Mouse (Mus musculus): ENCODE measurements at regions not wholly inside any gene's neighbourhood (a gene's known extent, or its start where the extent isn't known, plus 50 kb on each side); places are given as distances from the start of the nearest gene placed in this dataset.

DNA sequence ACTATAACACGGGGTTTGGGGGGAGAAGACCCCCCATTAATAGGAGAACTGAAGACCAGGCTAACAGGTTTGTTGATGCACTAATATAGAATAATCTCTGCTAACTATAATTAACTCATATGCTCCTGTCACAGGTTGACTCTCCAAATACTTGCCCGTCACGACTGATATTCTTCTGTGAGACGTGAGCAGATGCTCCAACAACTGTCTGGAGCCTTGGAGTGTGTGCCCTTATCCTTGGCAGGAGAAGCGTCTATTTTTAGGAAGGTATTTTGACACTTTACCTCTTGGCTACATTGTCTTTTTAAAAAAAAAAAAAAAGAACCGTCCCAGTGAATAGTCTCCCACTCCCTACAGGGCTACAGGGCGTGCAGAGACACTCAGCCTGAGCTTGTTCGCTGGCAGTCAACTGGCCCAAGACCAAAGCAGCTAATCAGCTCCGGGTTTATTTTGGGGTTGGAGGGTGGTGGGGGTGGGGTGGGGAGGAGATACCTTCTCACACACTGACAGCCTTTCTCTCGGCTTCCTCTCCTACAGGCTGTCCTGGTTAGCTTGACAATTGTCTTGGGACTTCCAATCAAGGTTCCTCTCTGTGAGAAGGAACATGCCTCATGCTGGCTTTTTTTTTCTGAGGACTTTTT is 102.6 kb upstream of the Prickle1 start:
- no peak for DNase-seq

GRCm38 (mm10) chr15:93690717-93691116 is 95.0 kb upstream of the Prickle1 start:
- no peak for DNase-seq

GRCm38 (mm10) chr15:93690011-93690410 is 94.3 kb upstream of the Prickle1 start:
- no peak for DNase-seq

GRCm38 (mm10) chr15:93686385-93686784 is 90.7 kb upstream of the Prickle1 start:
- no peak for DNase-seq

DNA sequence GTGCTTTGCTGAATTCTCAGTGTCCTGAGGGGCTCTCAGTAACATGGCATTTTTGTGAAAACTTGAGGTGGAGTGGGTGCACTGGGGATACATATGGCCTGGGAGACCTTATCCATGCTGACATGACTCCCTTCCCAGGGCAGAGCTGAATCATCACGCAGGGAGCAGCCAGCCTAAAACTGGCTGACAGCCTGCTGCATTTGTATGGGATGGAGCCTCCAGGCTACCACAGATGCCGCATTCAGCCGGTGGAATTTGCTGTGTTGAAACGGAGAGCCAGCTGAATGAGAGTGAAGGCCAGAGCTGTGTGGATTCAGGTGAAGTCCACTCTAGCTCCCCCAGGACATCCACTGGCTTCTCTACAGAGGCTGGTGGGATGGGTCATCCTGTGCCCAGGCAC is 85.9 kb upstream of the Prickle1 start:
- no peak for DNase-seq

DNA sequence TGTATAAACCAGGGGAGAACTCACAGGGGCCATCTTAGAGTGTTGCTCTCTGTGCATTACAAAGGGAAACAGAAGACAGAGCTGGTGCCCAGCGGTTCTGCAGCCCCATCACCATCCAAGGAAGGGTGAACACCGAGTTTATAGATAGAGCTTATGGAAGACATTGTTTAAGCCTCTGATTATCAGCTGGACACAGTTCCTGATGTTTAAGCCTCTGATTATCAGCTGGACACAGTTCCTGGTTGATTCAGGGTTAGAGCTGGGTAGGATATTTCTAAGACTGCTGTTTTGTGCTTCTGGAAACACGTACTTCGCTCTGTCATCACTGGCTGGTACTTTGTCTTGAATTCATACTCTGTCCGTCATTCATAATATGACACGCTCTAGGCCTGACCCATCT is 79.9 kb upstream of the Prickle1 start:
- DNase-seq = no peak

- DNase-seq = no peak
Measured at GRCm38 (mm10) chr15:93673976-93674375, 78.3 kb upstream of the Prickle1 start.

DNA sequence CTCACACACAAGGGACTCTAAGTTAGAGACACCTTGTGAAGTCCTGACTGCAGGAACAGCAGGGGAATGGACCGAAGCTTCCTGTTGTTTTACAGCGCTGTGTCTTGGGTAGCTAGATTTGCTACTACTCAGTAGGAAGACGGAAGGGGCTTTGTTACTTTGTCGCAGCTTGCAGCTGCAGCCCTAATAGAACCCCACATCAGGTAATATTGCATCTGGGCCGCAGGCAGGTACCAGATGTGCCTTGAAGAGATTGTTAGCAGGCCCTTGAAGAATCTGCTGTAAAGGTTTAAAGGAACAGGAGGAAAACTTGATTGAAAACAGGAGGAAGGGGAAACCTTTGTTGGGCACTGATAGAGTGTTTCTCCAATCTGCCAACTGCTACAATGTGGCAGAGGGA is 68.2 kb upstream of the Prickle1 start:
- no peak for DNase-seq

DNA sequence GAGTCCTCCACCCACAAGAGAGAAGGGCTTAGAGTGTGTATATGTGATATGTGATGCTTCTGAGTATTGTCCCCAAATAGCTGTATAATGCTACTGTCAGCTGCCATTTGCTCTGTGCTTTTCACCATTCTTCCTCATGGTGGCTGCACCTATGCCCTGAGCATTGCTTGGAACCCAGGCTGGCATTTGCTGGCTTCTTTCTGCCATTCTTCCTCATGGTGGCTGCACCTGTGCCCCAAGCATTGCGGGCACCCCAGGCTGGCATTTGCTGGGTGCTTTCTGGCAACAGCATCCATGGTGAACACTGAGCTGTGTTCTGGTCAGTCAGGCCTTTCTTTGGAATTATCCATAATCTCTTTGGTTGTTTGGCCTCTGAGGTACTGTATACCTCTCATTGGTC is 66.9 kb upstream of the Prickle1 start:
- DNase-seq = no peak

DNA sequence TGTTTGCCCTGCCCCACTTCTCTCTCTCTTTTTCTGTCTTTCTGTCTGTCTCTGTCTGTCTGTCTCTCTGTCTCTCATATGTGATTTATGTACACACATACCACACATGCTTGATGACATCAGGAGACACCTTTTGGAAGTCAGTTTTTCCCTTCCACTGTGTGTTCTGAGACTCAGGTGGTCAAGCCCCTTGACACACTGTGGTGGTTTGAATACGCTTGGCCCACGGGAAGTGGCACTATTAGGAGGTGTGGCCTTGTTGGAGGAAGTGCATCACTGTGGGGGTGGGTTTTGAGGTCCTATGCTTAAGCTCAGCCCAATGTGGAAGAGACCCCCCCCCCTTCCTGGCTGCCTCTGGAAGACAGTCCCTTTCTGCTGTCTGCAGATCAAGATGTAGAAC is 66.1 kb upstream of the Prickle1 start:
- DNase-seq = no peak

- DNase-seq = no peak
Measured at GRCm38 (mm10) chr15:93660952-93661648, 65.4 kb upstream of the Prickle1 start.

DNA sequence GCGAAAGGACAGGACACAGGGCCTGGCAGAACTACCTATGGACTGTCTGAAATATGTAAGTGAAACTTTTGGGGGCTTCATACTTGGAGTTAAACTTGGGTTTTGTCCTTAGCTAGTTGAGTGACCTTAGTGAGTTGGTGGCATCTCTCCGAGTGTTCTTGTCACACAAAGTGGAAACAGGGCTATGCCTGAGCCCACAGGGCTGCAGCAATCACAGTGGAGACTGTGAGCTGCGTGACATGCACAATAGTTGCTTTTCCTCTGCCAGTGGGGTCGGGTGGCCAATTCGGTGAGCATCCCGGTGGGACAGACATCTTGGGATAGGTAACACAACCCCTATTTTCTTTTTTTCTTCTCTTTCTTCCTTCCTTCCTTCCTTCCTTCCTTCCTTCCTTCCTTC is 61.5 kb upstream of the Prickle1 start:
- DNase-seq = no peak

- no peak for DNase-seq
Measured at GRCm38 (mm10) chr15:93656713-93657112, 61.0 kb upstream of the Prickle1 start.

- no peak for DNase-seq
Measured at GRCm38 (mm10) chr15:93655743-93656142, 60.1 kb upstream of the Prickle1 start.

DNA sequence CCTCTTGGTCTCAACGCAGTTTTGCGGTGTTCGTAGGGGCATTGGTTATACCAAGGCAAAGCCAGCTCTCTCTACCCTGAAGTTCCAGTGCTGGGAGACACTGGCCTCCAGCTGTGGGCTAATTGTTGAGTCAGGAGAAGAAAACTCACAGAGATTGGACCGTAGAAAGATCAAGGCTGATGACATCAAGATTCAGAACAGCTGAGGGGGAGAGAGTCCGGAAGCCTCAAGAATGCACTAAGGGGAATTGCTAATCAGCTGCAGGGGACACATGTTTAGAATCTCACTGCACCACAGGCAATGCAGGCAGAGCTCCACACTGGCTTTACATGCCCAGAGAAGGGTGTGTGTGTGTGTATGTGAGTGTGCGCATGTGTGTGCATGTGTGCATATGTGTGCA is 59.6 kb upstream of the Prickle1 start:
- DNase-seq = no peak

GRCm38 (mm10) chr15:93653378-93653777 is 57.7 kb upstream of the Prickle1 start:
- DNase-seq = no peak

- no peak for DNase-seq
Measured at GRCm38 (mm10) chr15:93650981-93651757, 55.5 kb upstream of the Prickle1 start.

- no peak for DNase-seq
Measured at GRCm38 (mm10) chr15:93650009-93650522, 54.4 kb upstream of the Prickle1 start.

GRCm38 (mm10) chr15:93648646-93649045 is 53.0 kb upstream of the Prickle1 start:
- no peak for DNase-seq

GRCm38 (mm10) chr15:93646820-93647219 is 51.1 kb upstream of the Prickle1 start:
- DNase-seq = no peak

DNA sequence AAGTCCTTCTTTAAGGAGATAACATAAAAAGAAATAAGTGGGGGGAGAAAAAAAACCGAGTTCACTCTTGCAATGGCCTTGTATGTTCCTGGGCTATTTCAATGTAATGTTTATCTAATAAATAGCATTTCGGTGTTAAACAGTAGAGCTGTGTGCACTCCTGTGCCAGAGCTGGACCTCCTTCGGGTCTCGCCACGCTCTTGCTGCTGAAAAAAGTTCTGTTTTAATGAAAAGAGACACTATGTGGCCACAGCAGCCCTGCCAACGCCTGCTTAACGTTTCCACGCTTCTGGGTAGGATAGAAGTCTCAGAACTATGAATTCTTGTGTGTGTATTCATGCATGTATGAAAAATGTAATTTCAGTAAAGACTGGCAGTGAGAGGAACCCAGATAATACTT is 50.3 kb upstream of the Prickle1 start:
- no peak for DNase-seq

Data from cerebellum, adult 11-12 months (tissue).